Mouse (Mus musculus) left cerebral cortex, adult 11 months (tissue): ENCODE results near the gene Cog3.

Source experiments
- DNase-seq: peaks from one replicate; pipeline ENCODE4 v3.0.0; 2022; ENCODE audit warnings: low spot score

The Cog3 gene

DNA sequence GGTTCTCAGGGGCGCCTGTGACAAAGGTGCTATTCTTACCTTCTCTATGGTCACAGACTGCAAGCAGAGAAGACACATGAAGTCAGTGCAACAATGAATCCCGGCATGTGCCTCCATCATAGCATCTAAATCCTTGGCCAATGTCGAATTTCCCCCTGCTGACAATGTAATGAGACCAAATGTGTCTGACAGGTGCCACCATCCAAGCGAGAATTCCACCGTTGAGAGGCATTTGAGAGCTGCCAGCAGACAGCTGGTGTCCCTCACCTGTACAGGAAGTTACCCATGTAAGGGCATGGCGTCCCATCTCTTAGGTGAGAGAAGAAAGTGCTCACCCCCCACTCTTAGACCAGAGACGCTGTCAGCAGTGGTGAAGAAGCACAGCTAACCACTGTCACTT, 4.1 kb upstream of the Cog3 start:
- DNase-seq, result no peak

DNA sequence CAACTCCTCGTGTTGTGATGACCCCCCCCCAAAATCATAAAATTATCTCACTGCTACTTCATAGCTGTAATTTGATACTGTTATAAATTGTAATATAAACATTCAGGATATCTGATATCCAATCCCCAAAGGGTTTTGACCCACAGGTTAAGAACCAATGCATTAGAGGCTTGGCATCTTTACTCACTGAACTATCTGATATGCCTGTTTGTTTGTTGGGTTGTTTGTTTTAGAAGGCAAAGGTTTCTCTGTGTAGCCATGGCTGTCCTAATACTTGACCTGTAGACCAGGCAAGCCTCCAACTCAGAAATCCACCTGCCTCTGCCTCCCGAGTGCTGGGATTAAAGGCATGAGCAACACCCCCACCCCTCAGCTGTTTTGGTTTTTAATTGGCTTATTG, 3.5 kb upstream of the Cog3 start:
- DNase-seq, result no peak

DNA sequence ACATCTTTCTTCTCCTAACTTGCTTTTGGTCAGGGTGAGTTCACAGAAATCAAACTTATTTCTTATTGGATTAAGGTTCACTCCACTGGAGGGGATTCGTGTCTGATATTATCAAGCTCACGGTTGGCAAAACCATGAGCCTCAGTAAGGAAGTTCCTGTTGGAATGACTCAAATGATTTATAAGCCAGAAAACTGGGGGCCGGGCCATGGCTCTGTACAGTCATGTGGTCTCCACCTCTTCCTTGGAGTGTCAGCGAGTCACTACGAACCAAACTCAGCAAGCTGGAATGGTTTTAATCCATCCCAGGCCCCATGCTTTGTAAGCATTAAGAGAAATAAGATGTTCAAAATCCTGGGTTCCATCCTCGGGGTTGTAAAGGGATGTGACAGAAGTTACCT, 2.7 kb upstream of the Cog3 start:
- DNase-seq, result no peak

DNA sequence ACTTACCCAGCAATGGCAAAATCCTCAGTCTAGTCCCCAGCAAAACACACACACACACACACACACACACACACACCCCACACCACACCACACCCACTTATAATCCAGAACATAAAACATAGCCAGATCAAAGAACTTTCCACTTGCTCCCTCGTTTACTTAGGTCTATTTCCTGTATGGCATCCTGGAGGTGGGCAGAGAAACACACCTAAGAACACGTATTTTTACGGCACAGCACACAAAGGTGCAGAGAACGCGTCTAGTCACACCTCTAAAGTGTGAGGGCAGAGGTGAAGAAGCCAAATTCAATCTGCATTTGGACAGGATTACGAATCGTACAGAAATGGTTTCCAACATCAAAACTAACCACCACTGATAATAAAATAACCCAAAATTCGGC, 1.1 kb downstream of the Cog3 start:
- no peak for DNase-seq

DNA sequence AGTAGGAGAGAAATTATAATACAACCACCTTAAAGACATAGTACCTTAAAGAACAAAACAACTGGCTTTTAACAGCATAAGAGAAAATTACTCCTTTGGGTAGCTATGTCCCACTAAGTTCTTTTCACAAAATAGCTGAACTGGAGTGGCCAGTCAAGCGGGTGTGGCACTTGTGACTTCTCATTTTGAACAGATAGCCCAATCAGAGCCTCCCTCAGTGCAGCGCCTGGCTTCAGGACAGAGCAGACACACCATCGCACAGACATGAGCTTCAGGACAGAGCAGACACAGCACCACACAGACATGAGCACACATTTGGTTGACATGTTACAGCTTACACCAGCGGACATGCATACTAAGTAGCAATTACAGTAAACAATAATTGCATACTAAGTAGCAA, 3.3 kb downstream of the Cog3 start:
- DNase-seq, result no peak

DNA sequence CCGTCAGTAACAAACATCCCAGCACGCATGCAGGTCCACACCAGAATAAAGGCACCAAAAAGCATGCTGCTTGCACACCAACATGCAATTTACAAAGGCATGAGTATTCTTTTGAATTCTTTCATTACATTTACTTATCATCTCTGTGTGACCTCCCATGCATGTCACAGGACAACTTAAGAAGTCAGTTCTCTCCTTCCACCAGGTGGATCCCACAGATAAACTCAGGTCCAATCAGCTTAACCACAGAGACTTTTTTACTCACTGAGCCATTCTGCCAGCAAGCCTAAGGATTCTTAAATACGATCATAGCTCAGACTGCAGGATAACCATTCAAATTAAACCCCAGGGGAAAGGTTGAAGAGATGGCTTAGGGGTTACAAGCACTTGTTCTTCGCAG, 5.2 kb downstream of the Cog3 start:
- no peak for DNase-seq

DNA sequence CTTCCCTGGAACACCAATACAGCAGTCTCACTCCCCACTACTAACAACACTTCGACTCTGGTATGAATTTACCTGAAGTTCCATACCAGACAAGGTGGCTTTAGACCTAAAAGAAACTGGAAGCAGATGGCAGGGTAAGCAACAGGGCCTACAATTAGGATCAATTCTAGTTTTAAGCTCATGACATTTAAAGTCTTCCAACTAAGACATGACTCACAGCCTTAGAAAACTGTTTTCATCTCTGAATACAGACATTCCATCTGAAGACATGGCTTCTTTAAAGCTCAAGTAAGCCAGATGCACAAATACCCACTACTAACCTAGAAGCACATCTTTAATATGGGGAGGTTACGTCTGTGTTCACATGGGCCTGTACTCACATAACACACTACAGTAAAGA, 6.4 kb downstream of the Cog3 start:
- DNase-seq, result no peak

DNA sequence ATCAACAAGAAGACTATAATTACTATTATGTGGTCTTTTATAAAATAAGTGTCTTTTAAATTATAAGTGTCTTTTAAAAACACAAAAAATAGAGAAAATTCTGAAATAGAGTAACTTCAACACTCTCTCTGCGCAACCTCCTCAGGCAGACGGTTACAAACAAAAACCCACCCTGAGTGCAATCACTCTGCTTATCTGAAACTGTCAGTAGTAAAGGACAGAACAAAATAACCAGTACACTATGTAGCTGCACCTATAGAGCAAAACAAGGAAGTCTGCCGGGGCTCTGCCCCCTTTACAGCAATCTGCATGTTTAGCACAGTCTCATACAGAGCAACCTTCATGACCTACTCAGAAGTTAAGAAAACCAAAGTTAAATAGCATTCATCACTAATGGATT, 12.4 kb downstream of the Cog3 start:
- DNase-seq, result no peak

DNA sequence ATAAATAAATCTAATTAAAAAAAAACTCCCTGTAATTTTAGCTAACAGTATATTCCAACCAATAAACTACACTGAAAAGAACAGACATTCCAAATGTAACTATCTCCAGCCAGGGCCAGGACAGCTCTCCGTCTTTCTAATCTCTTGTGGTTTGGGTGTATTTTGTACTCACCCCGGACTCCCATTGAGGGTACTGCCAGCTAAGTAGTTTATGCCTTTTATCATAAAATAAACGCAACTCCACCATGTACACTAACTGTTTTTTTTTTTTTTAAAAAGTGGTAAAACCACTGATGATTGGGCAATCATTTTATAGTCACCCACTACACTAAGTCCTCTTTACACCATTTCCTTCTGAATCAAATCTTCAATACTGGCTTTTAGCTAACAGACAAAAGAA, 18.7 kb downstream of the Cog3 start:
- no peak for DNase-seq

DNA sequence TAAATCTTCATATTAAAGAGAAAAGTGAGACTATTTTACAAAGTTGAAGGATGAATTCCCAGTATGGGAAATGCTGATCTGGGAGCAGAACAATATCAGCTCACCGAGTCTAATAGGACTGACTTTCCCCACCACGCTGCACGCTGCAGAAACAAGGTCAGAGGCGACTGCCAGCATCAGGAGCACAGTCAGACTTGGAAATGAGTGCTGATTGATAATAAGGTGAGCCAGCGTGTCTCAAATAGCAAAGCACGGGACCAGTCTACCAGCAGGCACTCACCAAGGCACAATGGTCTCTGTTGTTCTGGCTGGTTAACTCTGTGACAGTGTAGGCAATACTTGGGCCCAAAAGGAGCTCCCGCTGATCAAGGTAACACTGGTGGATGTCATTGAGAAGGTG, 21.7 kb downstream of the Cog3 start:
- DNase-seq, result no peak

DNA sequence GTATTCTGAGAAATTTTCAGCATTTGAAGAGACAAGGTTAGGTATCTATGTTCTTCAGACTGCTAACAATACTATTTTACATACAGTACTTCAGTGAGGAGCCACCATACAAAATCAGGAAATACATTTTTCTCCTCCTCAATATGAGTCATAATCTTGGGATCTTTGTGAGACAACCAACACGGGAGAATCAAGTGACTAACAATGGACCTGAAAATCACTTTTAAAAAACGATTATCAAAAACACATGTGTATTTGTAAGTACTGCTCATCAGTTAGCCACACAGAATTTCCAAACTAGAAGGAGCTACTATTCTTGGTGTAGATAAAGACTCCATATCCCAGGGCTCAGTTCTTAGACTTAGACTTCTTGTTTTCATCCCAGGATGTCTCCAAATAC, 23.0 kb downstream of the Cog3 start:
- no peak for DNase-seq

DNA sequence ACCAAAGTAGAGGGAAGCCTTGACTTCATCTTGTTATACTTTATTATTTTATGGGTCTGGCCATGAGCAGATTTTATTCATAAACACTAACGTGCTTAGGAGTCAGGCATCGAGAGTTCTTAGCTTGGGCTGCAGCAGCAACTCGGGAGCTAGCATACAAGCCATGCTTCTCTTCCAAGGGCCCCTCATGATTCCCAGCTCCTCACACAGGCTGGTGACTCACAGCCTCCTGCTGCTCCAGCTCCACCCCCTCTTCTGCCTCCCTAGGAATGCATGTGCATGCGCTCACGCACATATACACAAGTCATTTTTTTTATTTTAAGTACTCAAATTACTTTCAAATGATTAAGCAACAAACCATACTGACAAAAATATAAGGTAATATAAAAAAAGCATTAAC, 26.2 kb downstream of the Cog3 start:
- no peak for DNase-seq

DNA sequence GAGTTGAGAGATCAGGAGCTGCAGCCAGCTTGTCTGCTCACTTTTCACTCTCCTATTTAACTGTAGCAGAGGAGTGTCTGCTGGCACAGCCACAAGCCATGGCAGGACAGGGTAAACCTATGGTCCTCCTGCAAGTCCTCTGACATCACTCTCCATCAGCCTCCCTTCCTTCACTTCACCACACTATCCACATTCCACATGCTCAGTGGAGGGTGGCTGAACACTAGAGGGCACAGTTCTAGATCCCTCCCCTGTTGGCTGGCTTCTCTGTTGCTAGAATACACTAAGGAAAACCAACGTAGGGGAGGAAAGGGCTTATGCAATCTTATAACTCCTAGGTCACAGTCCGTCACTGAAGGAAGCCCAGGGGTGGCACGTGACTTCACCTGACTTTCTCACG, 27.3 kb downstream of the Cog3 start:
- no peak for DNase-seq

DNA sequence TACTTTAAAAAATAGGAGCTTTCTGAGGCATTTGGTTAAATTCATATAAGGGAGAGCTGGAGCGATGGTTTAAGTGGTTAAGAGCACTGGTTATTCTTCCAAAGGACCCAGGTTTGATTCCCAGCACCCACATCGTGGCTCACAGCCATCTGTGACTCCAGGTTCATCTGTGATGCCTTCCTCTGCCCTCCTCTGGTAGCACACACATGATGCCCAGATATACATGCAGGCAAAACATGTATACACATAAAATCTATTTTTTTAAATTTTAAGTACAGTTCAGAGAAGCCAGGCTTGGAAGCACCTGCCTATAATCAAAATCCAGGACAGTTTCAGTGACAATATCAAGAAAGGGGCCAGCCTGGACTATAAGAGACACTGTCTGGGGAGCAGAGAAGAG, 31.5 kb downstream of the Cog3 start:
- DNase-seq, result no peak

DNA sequence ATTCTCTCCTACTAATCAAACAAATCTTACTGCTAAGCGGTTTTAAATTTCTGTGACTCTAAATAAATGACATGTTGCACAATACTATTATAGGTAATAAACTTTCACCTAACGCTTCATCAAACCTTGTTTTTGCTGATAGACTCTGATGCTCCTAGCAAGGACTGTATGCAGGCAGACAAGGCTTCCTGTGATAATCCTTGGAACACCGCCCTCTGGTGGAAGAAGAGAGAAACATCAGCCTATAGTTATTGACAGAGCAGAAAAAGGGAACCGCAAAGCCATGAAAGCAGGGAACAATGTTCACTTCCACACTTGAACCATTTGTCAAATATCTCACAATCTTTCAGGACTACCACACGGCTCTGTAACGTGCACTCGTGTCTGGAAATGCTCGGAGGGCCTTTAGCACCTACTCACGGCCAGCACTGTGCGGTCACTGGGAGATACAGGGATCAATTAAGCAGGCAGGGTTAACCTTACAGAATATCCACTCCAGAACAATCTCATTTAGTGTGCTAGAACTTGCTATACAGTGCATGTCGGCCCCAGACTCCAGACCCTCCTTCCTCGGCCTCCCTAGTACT, 32.2 kb downstream of the Cog3 start:
- DNase-seq, result peak; percentile 29

DNA sequence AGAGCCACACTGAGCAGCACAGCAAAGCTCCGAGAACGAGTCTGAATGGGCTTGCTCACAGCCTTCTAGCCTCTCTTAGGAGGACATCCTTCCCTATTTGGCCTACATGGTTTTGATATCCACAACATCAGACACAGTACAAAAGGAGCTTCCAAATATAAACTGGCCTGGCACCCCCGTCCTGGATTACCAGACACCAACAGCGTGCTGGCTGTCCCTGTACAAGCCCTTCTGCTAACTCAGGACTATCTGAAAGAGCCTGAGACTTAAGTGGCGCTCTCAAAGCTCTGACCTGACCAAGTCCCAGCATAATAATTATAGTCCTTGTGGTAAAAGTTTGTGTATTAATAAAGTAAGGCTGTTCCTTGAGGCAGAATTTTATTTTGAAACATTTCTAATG, 34.2 kb downstream of the Cog3 start:
- DNase-seq, result no peak

DNA sequence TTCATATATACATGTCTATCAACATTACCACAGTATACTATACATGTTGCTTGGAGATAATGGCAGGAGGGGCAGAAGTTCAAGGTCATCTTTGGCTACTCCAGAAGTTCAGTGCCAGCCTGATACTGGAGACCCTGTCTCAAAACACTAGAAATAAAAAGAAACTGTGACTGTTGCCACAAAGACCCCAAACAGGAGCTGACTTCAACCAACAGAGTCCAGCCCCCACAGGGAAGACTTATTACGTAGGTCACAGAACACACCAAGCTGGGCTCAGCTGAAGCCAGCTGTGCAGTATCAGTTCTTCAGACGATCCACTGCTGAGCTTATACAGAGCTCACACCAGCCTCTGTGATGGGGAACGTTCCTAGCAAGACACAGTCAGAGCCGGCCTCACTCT, 37.9 kb downstream of the Cog3 start:
- DNase-seq, result no peak

DNA sequence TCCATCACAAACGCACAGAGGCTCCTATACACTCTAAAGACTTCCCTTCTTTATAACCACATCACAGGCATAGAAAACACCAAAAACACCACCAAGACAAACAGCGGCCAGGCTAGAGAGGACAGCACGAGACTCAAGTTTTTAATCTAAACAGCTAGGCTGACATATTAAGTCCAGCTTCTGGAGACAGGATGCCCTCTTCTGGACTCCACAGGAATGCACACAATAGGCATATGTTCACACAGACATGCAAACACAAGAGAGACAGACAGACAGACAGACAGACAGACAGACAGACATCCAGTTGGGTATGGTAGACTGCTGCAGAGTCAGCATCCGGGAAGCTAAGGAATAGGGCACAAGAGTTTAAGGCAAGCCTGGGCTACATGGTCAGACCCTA, 40.7 kb downstream of the Cog3 start:
- DNase-seq, result no peak

DNA sequence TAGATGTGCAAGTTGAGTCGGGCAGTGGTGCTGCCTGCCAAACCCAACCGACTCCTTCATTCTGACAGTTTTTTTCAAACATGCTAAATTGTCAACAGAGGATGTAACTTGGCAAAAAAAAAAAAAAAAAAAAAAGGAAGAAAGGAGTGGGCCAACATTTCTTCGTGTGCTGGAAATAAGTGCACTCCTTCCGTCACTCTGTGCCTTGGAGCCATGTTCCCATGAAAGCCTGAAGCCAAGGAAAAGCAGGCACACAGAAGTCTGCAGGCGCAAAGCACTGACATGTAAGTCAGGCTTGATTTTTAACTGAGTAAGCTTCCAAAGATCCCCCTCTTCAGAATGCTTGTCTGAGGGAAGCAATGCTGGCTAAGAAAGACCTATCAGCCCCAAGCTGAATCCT, 41.6 kb downstream of the Cog3 start:
- no peak for DNase-seq

DNA sequence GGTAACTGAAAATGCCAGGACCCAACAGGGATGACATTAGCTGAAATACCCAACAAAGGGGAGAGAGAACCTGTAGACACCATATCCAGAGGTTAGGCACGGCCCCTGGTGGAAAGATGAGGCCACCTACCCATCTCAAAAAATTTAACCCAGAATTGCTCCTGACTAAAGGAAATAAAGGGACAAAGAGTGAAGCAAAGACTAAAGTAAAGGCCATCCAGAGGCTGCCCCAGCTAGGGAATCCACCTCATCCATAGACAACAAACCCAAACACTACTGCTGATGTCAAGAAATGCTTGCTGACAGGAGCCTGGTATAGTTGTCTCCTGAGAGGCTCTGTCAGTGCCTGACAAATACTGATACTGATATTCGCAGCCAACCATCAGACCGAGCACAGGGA, 42.6 kb downstream of the Cog3 start:
- no peak for DNase-seq

DNA sequence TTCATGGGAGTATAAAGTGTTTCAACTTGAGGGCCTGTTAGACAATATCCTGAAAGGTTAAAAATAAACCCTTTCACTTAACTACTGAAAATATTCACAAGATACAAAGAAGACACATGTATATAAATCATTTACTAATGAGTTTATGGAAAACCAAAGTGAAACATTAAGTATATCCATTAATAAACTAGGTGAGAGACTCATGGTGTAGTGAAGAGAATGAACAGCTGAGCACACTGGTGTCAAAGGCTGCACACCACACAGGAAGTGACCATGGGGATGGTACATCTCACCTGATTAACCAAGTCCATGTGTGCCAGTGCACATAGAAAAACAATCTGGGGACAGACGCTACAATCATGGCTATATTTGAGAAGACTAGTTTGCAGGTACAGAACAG, 45.3 kb downstream of the Cog3 start:
- no peak for DNase-seq

DNA sequence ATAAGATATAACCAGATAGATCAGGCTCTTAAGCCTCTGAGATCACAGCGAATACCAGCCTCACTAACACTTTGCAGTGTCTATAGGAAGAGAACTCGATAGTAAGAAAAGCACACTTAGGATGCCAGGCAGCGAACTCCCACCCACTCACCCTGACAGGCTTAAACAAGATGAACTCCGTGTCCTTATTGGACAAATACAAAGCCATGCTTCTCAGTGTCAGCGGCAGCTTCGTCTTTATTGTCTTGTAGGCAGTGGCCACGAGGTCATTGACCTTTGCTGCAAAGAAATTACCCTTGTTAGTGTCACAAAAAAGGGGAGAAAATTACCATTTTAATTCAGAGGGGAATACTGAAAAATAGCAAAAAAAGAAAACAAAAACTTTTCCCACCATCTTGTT, 46.5 kb downstream of the Cog3 start:
- DNase-seq, result no peak

DNA sequence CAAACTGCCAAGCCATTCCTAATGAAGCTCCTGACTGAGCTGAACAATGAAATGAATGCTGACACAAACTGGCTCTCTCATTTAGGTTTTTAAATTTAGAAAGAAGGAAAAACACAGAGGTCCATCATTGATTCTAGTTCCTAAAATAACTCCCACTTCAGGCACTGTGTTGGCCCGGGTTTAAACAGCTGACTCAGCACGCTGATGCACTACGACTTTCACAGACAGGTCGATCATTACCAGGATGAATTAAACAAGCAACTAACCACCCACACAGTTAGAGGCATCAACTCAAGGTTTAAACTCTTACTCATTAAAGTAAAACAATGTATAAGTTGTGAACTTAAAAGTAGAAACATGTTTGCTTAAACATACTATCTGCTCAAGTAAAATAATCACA, 47.7 kb downstream of the Cog3 start:
- DNase-seq, result no peak

DNA sequence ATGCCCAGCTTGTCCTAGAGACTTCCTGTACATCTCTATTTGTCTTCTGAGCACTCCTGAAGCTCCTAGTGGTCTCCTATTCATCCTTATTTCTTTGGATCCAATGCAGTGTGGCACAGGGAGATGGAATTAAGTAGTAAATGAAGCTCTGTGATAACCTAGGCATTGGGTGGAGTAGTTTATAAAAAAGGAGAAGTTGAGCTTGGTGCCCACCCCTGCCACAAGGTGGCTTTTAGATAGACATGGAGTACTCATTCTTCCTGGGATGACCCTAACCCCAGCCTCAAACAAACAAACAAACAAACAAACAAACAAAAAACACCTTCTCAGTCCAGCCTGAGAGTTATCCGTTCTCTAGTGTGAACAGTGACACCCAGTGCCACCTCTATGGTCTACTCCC, 56.4 kb downstream of the Cog3 start:
- no peak for DNase-seq

DNA sequence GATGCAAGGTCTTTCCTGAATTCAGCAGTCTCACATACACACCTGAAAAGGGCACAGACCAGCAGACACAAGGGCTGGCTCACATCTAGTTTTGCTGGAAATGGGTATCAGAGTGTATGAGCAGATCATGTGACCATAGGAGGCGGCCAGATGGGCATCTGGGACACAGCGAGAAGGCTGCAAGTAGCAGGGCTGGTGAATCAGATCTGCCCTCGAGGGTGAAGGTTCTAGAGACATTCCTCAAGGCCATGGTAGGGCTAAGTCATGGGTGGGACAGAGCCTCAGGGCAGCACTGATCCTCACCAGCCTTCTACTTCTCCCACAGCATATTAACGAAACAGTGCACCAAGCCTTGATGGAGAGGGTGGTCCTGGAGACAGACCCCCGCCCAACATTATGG, 58.2 kb downstream of the Cog3 start:
- DNase-seq, result no peak
